Mouse (Mus musculus): ENCODE results near the gene Lrrc28. TPM values are rescaled to one million over a fixed set of nuclear protein-coding genes. Genes with fewer than 3 reads are reported as not detected.

Lrrc28 gene
- total and polyA plus RNA-seq, 3 experiments, result 9.7 to 16.0 TPM; not detected in 1

GRCm38 (mm10) chr7:67468802-67469408 lies 176.2 kb downstream of the Lrrc28 start:
- no peak for DNase-seq (ENCODE audit: low read depth, low spot score)
- no peak overlapping the region for H3K4me3 ChIP-seq (ENCODE audit: control insufficient read depth in 1 of 2, insufficient read depth in 1 of 2, low read depth in 2 of 2, low read length in 2 of 2)
- peaks cover 0 to 2% of the 10 kb centered on the region in 2 experiments; a peak in 1 of 4 replicates for H3K36me3 ChIP-seq (ENCODE audit: control insufficient read depth in 1 of 2, insufficient read depth in 2 of 2, low read length in 2 of 2)
- no peak overlapping the region for H3K27ac ChIP-seq (ENCODE audit: control insufficient read depth, low read depth, low read length)
- TF ChIP-seq TCF12 (IDR thresholded peaks at IDR 0.05; ENCODE audit: low read depth, low read length), result no peak
- no peak for TF ChIP-seq KAT2A (conservative IDR thresholded peaks at IDR 0.05; ENCODE audit: low read depth, low read length)
- no peak for TF ChIP-seq BHLHE40 (IDR thresholded peaks at IDR 0.05; ENCODE audit: borderline replicate concordance, low read depth, low read length)
- TF ChIP-seq ZMIZ1 (IDR thresholded peaks at IDR 0.05; ENCODE audit: low read depth, low read length), result no peak
- TF ChIP-seq UBTF (IDR thresholded peaks at IDR 0.05; ENCODE audit: borderline replicate concordance, insufficient read depth, low read depth, low read length), result no peak
- no peak for TF ChIP-seq ELF1 (IDR thresholded peaks at IDR 0.05; ENCODE audit: low read depth, low read length)
- no peak for TF ChIP-seq NELFE (IDR thresholded peaks at IDR 0.05; ENCODE audit: low read depth, low read length)
- no peak for TF ChIP-seq MXI1 (IDR thresholded peaks at IDR 0.05; ENCODE audit: low read depth, low read length)
- TF ChIP-seq GABPA (IDR thresholded peaks at IDR 0.05; ENCODE audit: low read depth, low read length), result no peak
- no peak for TF ChIP-seq GATA1 (IDR thresholded peaks at IDR 0.05; ENCODE audit: low read depth, low read length)
- no peak for TF ChIP-seq ZKSCAN1 (IDR thresholded peaks at IDR 0.05; ENCODE audit: low read depth, low read length)
- no peak for TF ChIP-seq CHD2 (IDR thresholded peaks at IDR 0.05; ENCODE audit: low read length)
- TF ChIP-seq RCOR1 (IDR thresholded peaks at IDR 0.05; ENCODE audit: low read depth, low read length), result no peak
- no peak for TF ChIP-seq EP300 (IDR thresholded peaks at IDR 0.05; ENCODE audit: low read depth in 1 of 2, low read length in 2 of 2)
- TF ChIP-seq CTCF (IDR thresholded peaks at IDR 0.05 in 2 of 3, conservative IDR thresholded peaks at IDR 0.05 in 1 of 3; ENCODE audit: control insufficient read depth in 1 of 3, insufficient read depth in 1 of 3, low read depth in 2 of 3, low read length in 3 of 3, poor library complexity in 1 of 3, severe bottlenecking in 1 of 3), result no peak
- TF ChIP-seq USF1 (IDR thresholded peaks at IDR 0.05; ENCODE audit: low read depth, low read length), result no peak
- no peak for TF ChIP-seq TAL1 (IDR thresholded peaks at IDR 0.05; ENCODE audit: low read length)
- H3K27me3 ChIP-seq (ENCODE audit: control insufficient read depth in 1 of 2, insufficient read depth in 2 of 2, low read length in 2 of 2), result peaks cover 0 to 1% of the 10 kb centered on the region in 2 experiments; a peak in 1 of 4 replicates
- no peak overlapping the region for H3K9ac ChIP-seq (ENCODE audit: control insufficient read depth, low read depth, low read length, poor library complexity, severe bottlenecking)
- H3K9me3 ChIP-seq (replicated peaks; ENCODE audit: insufficient read depth, low read length), result no peaks in the 10 kb centered on the region
- H3K79me2 ChIP-seq (ENCODE audit: control insufficient read depth, insufficient read depth, low read length, poor library complexity), result no peaks in the 10 kb centered on the region
- peaks cover 0 to 4% of the 10 kb centered on the region in 2 experiments; a peak in 2 of 4 replicates for H3K4me1 ChIP-seq (ENCODE audit: control insufficient read depth in 1 of 2, insufficient read depth in 2 of 2, low read length in 2 of 2)

GRCm38 (mm10) chr7:67468180-67468579 lies 176.9 kb downstream of the Lrrc28 start:
- H3K27me3 ChIP-seq (ENCODE audit: control insufficient read depth in 1 of 2, insufficient read depth in 2 of 2, low read length in 2 of 2), result peaks cover 0 to 1% of the 10 kb centered on the region in 2 experiments; a peak in 1 of 4 replicates
- peaks cover 0 to 2% of the 10 kb centered on the region in 2 experiments; a peak in 1 of 4 replicates for H3K36me3 ChIP-seq (ENCODE audit: control insufficient read depth in 1 of 2, insufficient read depth in 2 of 2, low read length in 2 of 2)
- no peak overlapping the region for H3K4me3 ChIP-seq (ENCODE audit: control insufficient read depth in 1 of 2, insufficient read depth in 1 of 2, low read depth in 2 of 2, low read length in 2 of 2)
- no peaks in the 10 kb centered on the region for H3K9me3 ChIP-seq (replicated peaks; ENCODE audit: insufficient read depth, low read length)
- DNase-seq (ENCODE audit: low read depth, low spot score), result no peak
- H3K79me2 ChIP-seq (ENCODE audit: control insufficient read depth, insufficient read depth, low read length, poor library complexity), result no peaks in the 10 kb centered on the region
- no peak overlapping the region for H3K27ac ChIP-seq (ENCODE audit: control insufficient read depth, low read depth, low read length)
- peaks cover 0 to 4% of the 10 kb centered on the region in 2 experiments; a peak in 2 of 4 replicates for H3K4me1 ChIP-seq (ENCODE audit: control insufficient read depth in 1 of 2, insufficient read depth in 2 of 2, low read length in 2 of 2)
- no peak overlapping the region for H3K9ac ChIP-seq (ENCODE audit: control insufficient read depth, low read depth, low read length, poor library complexity, severe bottlenecking)
- TF ChIP-seq ZKSCAN1 (IDR thresholded peaks at IDR 0.05; ENCODE audit: low read depth, low read length) (no peak), CTCF (IDR thresholded peaks at IDR 0.05 in 2 of 3, conservative IDR thresholded peaks at IDR 0.05 in 1 of 3; ENCODE audit: control insufficient read depth in 1 of 3, insufficient read depth in 1 of 3, low read depth in 2 of 3, low read length in 3 of 3, poor library complexity in 1 of 3, severe bottlenecking in 1 of 3) (no peak), MYB (IDR thresholded peaks at IDR 0.05; ENCODE audit: low read depth, low read length) (no peak), CHD1 (IDR thresholded peaks at IDR 0.05; ENCODE audit: low read depth, low read length) (no peak), POLR2A (IDR thresholded peaks at IDR 0.05; ENCODE audit: control insufficient read depth in 1 of 2, insufficient read depth in 1 of 2, low read depth in 1 of 2, low read length in 2 of 2, poor library complexity in 1 of 2) (no peak), RCOR1 (IDR thresholded peaks at IDR 0.05; ENCODE audit: low read depth, low read length) (no peak), E2F4 (IDR thresholded peaks at IDR 0.05; ENCODE audit: borderline replicate concordance, low read depth, low read length) (no peak), JUND (IDR thresholded peaks at IDR 0.05; ENCODE audit: low read depth, low read length) (no peak), NRF1 (IDR thresholded peaks at IDR 0.05; ENCODE audit: insufficient read depth, low read depth, low read length, poor library complexity, severe bottlenecking) (no peak), GABPA (IDR thresholded peaks at IDR 0.05; ENCODE audit: low read depth, low read length) (no peak), ZC3H11A (IDR thresholded peaks at IDR 0.05; ENCODE audit: low read depth, low read length) (no peak), MAZ (IDR thresholded peaks at IDR 0.05; ENCODE audit: low read depth, low read length) (no peak), GATA1 (IDR thresholded peaks at IDR 0.05; ENCODE audit: low read depth, low read length) (no peak), TBP (IDR thresholded peaks at IDR 0.05; ENCODE audit: low read depth, low read length) (no peak), POLR2AphosphoS2 (IDR thresholded peaks at IDR 0.05; ENCODE audit: low read length) (no peak), SIN3A (IDR thresholded peaks at IDR 0.05; ENCODE audit: low read length) (no peak), RAD21 (IDR thresholded peaks at IDR 0.05; ENCODE audit: low read depth, low read length) (no peak), MEF2A (IDR thresholded peaks at IDR 0.05; ENCODE audit: extremely low read depth, insufficient replicate concordance, low read depth, low read length, poor library complexity, severe bottlenecking) (no peak)
